Mouse (Mus musculus) heart, adult 2 months (tissue): ENCODE measurements around the gene 4930451I11Rik.

Experiments
- CTCF ChIP-seq: fragments of 200-600 bp; IDR thresholded peaks from 2 replicates; pipeline ENCODE4 v1.8.1; 2022; ENCODE audit warnings: antibody characterized with exemption, mild to moderate bottlenecking, moderate library complexity
- EP300 ChIP-seq: fragments of 200-500 bp; IDR thresholded peaks from 2 replicates; pipeline ENCODE4 v1.6.1; 2011; ENCODE audit warnings: low read depth, low read length, control low read depth; ENCODE audit not compliant: insufficient read depth
- POLR2A ChIP-seq: fragments of 200-500 bp; IDR thresholded peaks from 2 replicates; pipeline ENCODE4 v1.6.1; 2011; ENCODE audit warnings: mild to moderate bottlenecking, low read depth, low read length, control low read depth; ENCODE audit not compliant: insufficient read depth

DNA sequence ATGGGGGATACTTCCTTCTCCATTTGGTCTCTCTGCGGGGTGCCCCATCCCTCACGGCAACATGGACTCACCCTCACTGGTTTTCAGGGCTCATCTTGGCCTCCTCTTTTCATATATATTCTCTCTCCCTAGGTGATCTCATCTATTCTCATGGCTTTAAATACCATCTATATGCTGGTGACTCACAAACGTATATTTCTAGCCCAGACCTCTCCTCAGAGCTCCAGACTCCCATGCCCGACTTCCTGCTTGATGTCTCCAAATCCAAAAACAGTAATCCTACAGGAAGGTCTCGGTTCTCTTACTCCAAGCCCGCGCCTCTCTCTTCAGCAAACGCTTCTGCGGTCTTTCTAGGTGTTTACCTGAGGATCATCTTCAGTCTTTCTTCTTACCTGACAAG lies 11.8 kb upstream of the 4930451I11Rik start:
- no peak for TF ChIP-seq CTCF
- no peak for TF ChIP-seq EP300
- TF ChIP-seq POLR2A = no peak
